Comparison of ENCODE assay signal across 23 mouse cellular contexts in the genomic region with DNA sequence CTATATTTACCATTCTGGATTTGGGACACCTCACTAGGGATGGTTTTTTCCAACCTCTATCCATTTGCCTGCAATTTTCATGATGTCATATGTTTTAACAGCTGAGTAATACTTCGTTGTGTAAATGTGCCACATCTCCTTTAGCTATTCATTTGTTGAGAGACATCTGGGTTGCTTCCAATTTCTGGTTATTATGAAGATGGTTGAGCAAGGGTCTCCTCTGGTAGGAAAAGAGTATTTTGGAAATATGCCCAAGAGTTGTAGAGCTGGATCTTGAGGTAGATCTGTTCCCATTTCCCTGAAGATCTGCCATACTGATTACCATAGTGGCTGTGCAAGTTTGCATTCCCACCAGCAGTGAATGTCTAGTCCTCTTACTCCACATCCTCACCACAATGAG. TPM values are rescaled to one million over a fixed set of nuclear protein-coding genes. Genes with fewer than 3 reads are reported as not detected.
DNase-seq lines count a peak whose midpoint lies in the region; ATAC-seq and TF ChIP-seq lines count a peak whose summit lies in the region.
"Had no signal": no experiment of that assay in that cellular context is flagged by ENCODE, and none has a peak within 500 bp of the region (broad histone marks: within the 10 kb centered on the region; RNA-seq: fewer than 3 reads in every experiment).

No protein-coding gene starts in this region.

- 0 out of 2 replicates have a peak, but pooled peaks cover 3% of the 10 kb centered on the region for H3K4me1 ChIP-seq in kidney, adult 2 months (ENCODE audit: control insufficient read depth, insufficient read depth, low read length)
- no peaks in the 10 kb centered on the region for H3K4me1 ChIP-seq in limb, embryonic 10.5 days
- H3K4me1 ChIP-seq in heart, embryonic 12.5 days (replicated peaks): no peaks in the 10 kb centered on the region
- H3K4me1 ChIP-seq: embryonic facial prominence, embryonic 12.5 days; embryonic facial prominence, embryonic 15.5 days; forebrain, embryonic 13.5 days; forebrain, embryonic 15.5 days had no signal

- 40% methylated on average over 1 of the region's 1 CpGs for WGBS in kidney, adult 2 months
- 60% methylated on average over 1 of the region's 1 CpGs for WGBS in limb, embryonic 10.5 days
- 50% methylated on average over 1 of the region's 1 CpGs for WGBS in heart, embryonic 12.5 days

- ATAC-seq in heart, embryonic 12.5 days (ENCODE audit: insufficient number of reproducible peaks, low FRiP score): no peak
- ATAC-seq: forebrain, embryonic 13.5 days; forebrain, embryonic 15.5 days; forebrain, postnatal 0 days had no signal

- H3K27me3 ChIP-seq in kidney, adult 2 months (replicated peaks; ENCODE audit: control insufficient read depth, insufficient read depth, low read length): no peaks in the 10 kb centered on the region
- H3K27me3 ChIP-seq in limb, embryonic 10.5 days (ENCODE audit: low read depth, poor library complexity, severe bottlenecking): no peaks in the 10 kb centered on the region
- H3K27me3 ChIP-seq in heart, embryonic 12.5 days (replicated peaks): no peaks in the 10 kb centered on the region
- H3K27me3 ChIP-seq: embryonic facial prominence, embryonic 12.5 days; embryonic facial prominence, embryonic 15.5 days; forebrain, embryonic 13.5 days; forebrain, embryonic 15.5 days had no signal

- H3K4me2 ChIP-seq in heart, embryonic 12.5 days: no peak overlapping the region
- H3K4me2 ChIP-seq: embryonic facial prominence, embryonic 12.5 days; embryonic facial prominence, embryonic 15.5 days; forebrain, embryonic 13.5 days; forebrain, embryonic 15.5 days had no signal

- TF ChIP-seq POLR2A in kidney, adult 2 months (IDR thresholded peaks at IDR 0.05; ENCODE audit: low read depth, low read length): no peak

- H3K27ac ChIP-seq in kidney, adult 2 months (ENCODE audit: insufficient read depth, low read depth, low read length): no peak overlapping the region
- H3K27ac ChIP-seq in limb, embryonic 10.5 days: no peak overlapping the region
- H3K27ac ChIP-seq in heart, embryonic 12.5 days (ENCODE audit: poor library complexity, severe bottlenecking): no peak overlapping the region
- H3K27ac ChIP-seq: embryonic facial prominence, embryonic 12.5 days; embryonic facial prominence, embryonic 15.5 days; forebrain, embryonic 13.5 days; forebrain, embryonic 15.5 days had no signal

- DNase-seq in kidney, adult 2 months: peak; percentile 65
- DNase-seq in kidney, postnatal 14 days: no peak
- DNase-seq in fat pad, adult 2 months (ENCODE audit: extremely low read depth, low read depth, low spot score): peak; percentile 45
- peak; percentile 3 for DNase-seq in limb, embryonic 10.5 days (ENCODE audit: low spot score)
- DNase-seq: adrenal gland, adult 2 months; adrenal gland, postnatal 10 days; adrenal gland, postnatal 25 days; cerebellum, adult 11 months; cerebellum, adult 18-20 months; cerebellum, adult 8-10 months; cerebellum, adult 9-11 months; cerebellum, postnatal 14 days; cerebellum, postnatal 36 days; embryo, embryonic 11 days; forebrain, postnatal 0 days had no signal

- H3K9me3 ChIP-seq in limb, embryonic 10.5 days (replicated peaks): no peaks in the 10 kb centered on the region
- H3K9me3 ChIP-seq in heart, embryonic 12.5 days (replicated peaks): 0 out of 2 replicates have a peak, but pooled peaks cover 5% of the 10 kb centered on the region
- H3K9me3 ChIP-seq: embryonic facial prominence, embryonic 12.5 days; embryonic facial prominence, embryonic 15.5 days; forebrain, embryonic 13.5 days; forebrain, embryonic 15.5 days had no signal

- no peak overlapping the region for H3K9ac ChIP-seq in heart, embryonic 12.5 days
- H3K9ac ChIP-seq: embryonic facial prominence, embryonic 12.5 days; embryonic facial prominence, embryonic 15.5 days; forebrain, embryonic 13.5 days; forebrain, embryonic 15.5 days; forebrain, postnatal 0 days had no signal

- no peak overlapping the region for H3K4me3 ChIP-seq in kidney, adult 2 months (ENCODE audit: insufficient read depth, low read depth, low read length)
- no peak overlapping the region for H3K4me3 ChIP-seq in limb, embryonic 10.5 days
- H3K4me3 ChIP-seq in heart, embryonic 12.5 days: no peak overlapping the region
- H3K4me3 ChIP-seq: embryonic facial prominence, embryonic 12.5 days; embryonic facial prominence, embryonic 15.5 days; erythroblast, embryonic 14.5 days; forebrain, embryonic 13.5 days; forebrain, embryonic 15.5 days had no signal

- H3K36me3 ChIP-seq in kidney, adult 2 months (ENCODE audit: control insufficient read depth, insufficient read depth, low read length): no peaks in the 10 kb centered on the region
- no peaks in the 10 kb centered on the region for H3K36me3 ChIP-seq in limb, embryonic 10.5 days
- no peaks in the 10 kb centered on the region for H3K36me3 ChIP-seq in heart, embryonic 12.5 days
- H3K36me3 ChIP-seq: embryonic facial prominence, embryonic 12.5 days; embryonic facial prominence, embryonic 15.5 days; forebrain, embryonic 15.5 days had no signal

- no peak for TF ChIP-seq CTCF in kidney, adult 2 months (conservative IDR thresholded peaks at IDR 0.05; ENCODE audit: insufficient read depth, insufficient read length, low read depth, low read length)

RNA-seq across cellular contexts. Expression of gene Ces2e, which starts 18.9 kb away (rescaled TPM):
- 19.7 and 20.3 TPM in 2 replicates for polyA plus RNA-seq in kidney, adult 2 months (2012; rRNA removed)
- polyA plus RNA-seq in limb, embryonic 10.5 days (2016; fragmentation: Nextera tagmentation; extraction: Ambion mirVana): not detected in 2 replicates
- not detected in 2 replicates for polyA plus RNA-seq in heart, embryonic 12.5 days (2016; fragmentation: Nextera tagmentation; extraction: Ambion mirVana)
- polyA plus RNA-seq: brain, embryonic 14.5 days; embryonic facial prominence, embryonic 12.5 days; erythroblast, embryonic 14.5 days; forebrain, embryonic 11.5 days; forebrain, embryonic 13.5 days; forebrain, embryonic 15.5 days; forebrain, postnatal 0 days had no signal

RNA-seq across cellular contexts. Expression of gene Ces2f, which starts 40.0 kb away (rescaled TPM):
- 0.08 and 0.10 TPM in 2 replicates for polyA plus RNA-seq in kidney, adult 2 months (2012; rRNA removed)
- polyA plus RNA-seq in limb, embryonic 10.5 days (2016; fragmentation: Nextera tagmentation; extraction: Ambion mirVana): 0.09 TPM in 1 of 2 replicates, not detected in the other
- not detected in 2 replicates for polyA plus RNA-seq in heart, embryonic 12.5 days (2016; fragmentation: Nextera tagmentation; extraction: Ambion mirVana)
- polyA plus RNA-seq: adrenal gland, adult 2 months; brain, embryonic 14.5 days; embryonic facial prominence, embryonic 12.5 days; erythroblast, embryonic 14.5 days; forebrain, embryonic 11.5 days; forebrain, embryonic 13.5 days; forebrain, embryonic 15.5 days; forebrain, postnatal 0 days had no signal

RNA-seq across cellular contexts. Expression of gene Ces2g, which starts 54.4 kb away (rescaled TPM):
- polyA plus RNA-seq in kidney, adult 2 months (2012; rRNA removed): 9.3 and 11.9 TPM in 2 replicates
- polyA plus RNA-seq in limb, embryonic 10.5 days (2016; fragmentation: Nextera tagmentation; extraction: Ambion mirVana): not detected in 2 replicates
- 1.0 and 1.4 TPM in 2 replicates for polyA plus RNA-seq in heart, embryonic 12.5 days (2016; fragmentation: Nextera tagmentation; extraction: Ambion mirVana)
- polyA plus RNA-seq: embryonic facial prominence, embryonic 12.5 days; forebrain, embryonic 11.5 days; forebrain, embryonic 13.5 days; forebrain, embryonic 15.5 days had no signal

Comparison
In these comparisons a context has a peak if more than half of its experiments do, and no peak if none do; other contexts are left out.
1. RNA of gene Ces2e, which starts 18.9 kb away (polyA plus RNA-seq): 19.7 to 20.3 TPM in kidney, adult 2 months; not detected in limb, embryonic 10.5 days and not detected in heart, embryonic 12.5 days; every median in the first group is over 10 times any median in the second.